Mouse (Mus musculus) layer of hippocampus, adult 2 months (tissue): ENCODE data around the gene Mmab. TPM values are rescaled to one million over a fixed set of nuclear protein-coding genes. Genes with fewer than 3 reads are reported as not detected.
A peak's percentile ranks its signal among the peaks of the same experiment; 100 is the strongest.

Source experiments
- DNase-seq, 2 experiments: peaks; one replicate each; pipeline ENCODE4 v3.0.0; 2022; ENCODE audit warnings: low spot score in 2 of 2
- H3K27ac ChIP-seq: fragments of 200-600 bp; 2 replicates; pipeline ENCODE4 v1.8.1; 2022
- H3K4me3 ChIP-seq: fragments of 200-600 bp; 2 replicates; pipeline ENCODE4 v1.8.1; 2022; ENCODE audit warnings: mild to moderate bottlenecking
- CTCF ChIP-seq: fragments of 200-600 bp; conservative IDR thresholded peaks from 2 replicates; pipeline ENCODE4 v1.8.1; 2022; ENCODE audit warnings: antibody characterized with exemption, mild to moderate bottlenecking, moderate library complexity
- long read RNA-seq, 2 experiments: library from polyadenylated mRNA; stranded (forward); transcript quantifications; one replicate each; pipeline ENCODE4 v2.0.0; 2021; ENCODE audit warnings: borderline mapping rate in 2 of 2
- total RNA-seq, 2 experiments: library from RNA; stranded (reverse); gene quantifications; 2 replicates each; pipeline ENCODE4 v1.2.3; 2021

Gene Mmab
- total RNA-seq: 10 to 100 TPM; 18.6 to 20.4 TPM
- long read RNA-seq, experiment 1, transcript Mmab-201 (9 exons, 3,020 nt): major isoform, 21 of 40 reads
- long read RNA-seq, experiment 1, partial matches to known transcripts: 2 of 40 reads
- long read RNA-seq, experiment 1, other reads (novel, unspliced or antisense): 12 of 40 reads
- long read RNA-seq, experiment 2, transcript Mmab-201 (9 exons, 3,020 nt): major isoform, 35 of 55 reads
- long read RNA-seq, experiment 2, transcript Mmab-202 (7 exons, 644 nt): minor isoform, 6 of 55 reads
- long read RNA-seq, experiment 2, partial matches to known transcripts: 1 of 55 reads
- long read RNA-seq, experiment 2, other reads (novel, unspliced or antisense): 13 of 55 reads

DNA sequence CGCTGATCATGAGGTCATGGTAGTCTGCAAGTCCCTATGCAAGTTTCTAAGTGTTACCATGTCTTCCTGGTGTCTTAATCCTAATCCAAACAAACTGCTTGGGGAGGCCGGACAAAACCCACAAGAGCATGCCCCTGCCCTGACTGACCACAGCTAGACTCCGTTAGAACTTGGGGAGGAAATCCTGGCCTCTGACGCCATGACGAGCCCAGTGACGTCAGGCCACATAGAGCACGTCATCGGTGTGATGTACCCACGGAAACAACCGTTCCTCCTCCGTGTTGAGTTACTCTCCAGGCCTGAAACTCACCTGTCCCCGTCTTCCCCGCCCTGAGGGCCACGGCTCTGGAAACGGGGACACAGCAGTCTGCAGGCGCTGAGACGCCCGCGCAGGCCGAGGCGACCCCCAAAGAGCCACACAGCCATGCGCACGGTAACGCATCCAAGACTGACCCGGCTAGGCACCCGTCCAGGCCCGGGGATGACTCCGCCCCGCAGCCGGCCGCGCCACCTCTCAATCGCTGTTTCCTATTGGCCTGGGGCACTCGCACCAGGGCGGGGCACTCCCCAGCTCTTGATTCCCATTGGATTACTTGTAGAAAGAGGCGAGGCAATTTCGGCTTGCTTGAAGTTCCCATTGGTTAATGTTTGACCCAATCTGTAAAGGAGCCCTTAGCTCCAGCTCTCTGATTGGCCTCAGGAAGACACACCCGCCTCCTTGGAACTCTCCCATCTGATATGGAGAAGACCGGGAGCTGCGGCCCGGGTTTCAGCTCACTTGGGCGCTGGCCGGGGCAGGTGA lies at the start of gene Mmab, which contains the start of gene Mvk:
Gene Mmab (minus strand): TSS at position 495 of the 802 bp plus-strand sequence.
Gene Mvk (plus strand): TSS at position 704 of the 802 bp plus-strand sequence.
- H3K27ac ChIP-seq: peak within 1 kb of the TSS; percentile 86
- DNase-seq: peak; percentile 98 to 99
- peak within 1 kb of the TSS; percentile 77 for H3K4me3 ChIP-seq
- TF ChIP-seq CTCF: no peak

DNA sequence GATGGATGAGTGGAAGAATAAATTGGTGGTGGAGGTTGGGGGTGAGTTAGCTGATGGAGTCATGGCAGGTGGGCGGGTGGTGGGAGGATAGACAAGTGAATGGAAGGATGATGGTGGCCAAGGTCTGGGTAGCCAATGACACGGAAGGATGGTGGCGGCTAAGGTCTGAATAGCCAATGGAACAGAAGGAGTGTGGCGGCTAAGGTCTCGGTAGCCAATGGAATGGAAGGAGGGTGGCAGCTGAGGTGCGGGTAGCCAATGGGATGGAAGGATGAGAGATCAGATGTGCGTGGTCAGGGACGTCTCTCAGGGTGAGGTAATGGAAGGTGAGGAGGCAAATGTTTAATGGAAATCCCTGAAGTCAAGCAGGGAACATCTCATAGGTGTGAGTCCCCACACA lies 46.4 kb upstream of the Mmab start:
- no peak for TF ChIP-seq CTCF
- Histone ChIP-seq H3K27ac (peak overlapping the region; percentile 67; the same call in 1 of the 2 replicates), H3K4me3 (no peak overlapping the region)
- DNase-seq: no peak

DNA sequence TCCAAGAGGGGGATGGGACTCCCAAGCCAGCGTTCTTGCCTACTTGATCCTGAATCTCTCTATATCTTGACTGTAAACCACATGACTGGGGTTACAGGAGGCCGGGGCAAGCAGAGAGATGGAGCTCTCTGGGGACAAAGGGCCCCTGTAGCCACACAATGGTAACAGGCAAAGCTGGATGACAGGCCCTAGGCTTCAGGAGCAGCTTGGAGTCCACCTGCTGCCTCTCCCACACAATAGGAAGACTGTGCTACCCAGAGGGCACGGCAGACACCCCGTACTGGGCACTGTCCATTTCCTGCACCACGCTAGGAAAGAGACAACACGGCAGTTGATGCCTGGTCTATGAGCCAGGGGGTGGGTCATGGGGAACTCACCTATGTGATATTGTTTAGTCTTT lies 45.7 kb upstream of the Mmab start:
- no peak for TF ChIP-seq CTCF
- H3K27ac ChIP-seq: peak overlapping the region; percentile 67; the same call in 1 of the 2 replicates
- peak in 1 of 2 experiments; percentile 26 for DNase-seq
- no peak overlapping the region for H3K4me3 ChIP-seq

DNA sequence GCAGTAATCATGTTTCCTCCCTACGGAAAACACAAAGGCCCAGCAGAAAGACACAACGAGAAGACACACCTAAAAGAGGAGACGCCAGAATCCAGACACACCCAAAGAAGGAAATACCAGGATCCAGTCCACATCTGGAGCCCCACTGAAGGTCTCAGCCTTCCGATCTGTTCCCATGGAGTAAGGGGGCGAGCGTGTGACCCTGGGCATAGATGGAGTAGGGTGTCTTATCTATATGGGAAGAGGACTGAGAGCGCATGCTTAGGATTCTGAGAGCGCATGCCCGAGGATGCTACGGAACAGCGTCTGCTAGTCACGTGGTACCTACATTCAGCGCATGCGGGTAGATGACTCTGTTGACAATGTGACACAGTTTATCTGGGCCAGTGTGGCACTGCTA lies 41.8 kb upstream of the Mmab start:
- no peak for DNase-seq
- TF ChIP-seq CTCF: no peak
- H3K4me3 ChIP-seq: no peak overlapping the region

DNA sequence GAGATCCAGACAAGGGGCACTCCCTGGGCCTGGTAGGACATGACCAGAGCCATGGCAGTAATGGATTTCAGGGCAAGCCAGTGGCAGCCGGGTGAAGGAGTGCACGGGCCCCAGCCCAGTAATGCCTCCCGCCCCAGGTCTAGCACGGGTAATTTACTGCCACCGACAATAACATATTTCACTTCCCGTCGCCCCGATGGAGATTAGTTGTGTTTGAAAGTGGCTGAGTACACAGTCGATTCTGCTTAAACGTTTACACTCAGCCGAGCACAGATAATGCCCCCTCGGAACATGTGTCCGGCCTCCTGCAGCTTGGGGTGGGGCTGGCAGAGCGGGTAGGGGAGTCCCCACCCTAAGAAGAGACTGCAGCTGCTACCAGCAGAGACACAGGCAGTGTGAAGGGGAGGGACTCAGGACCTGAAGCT lies 38.7 kb upstream of the Mmab start:
- DNase-seq: no peak
- no peak overlapping the region for H3K4me3 ChIP-seq
- H3K27ac ChIP-seq: no peak overlapping the region
- TF ChIP-seq CTCF: no peak

More for the DNA sequence above, 41.8 kb upstream of the Mmab start:
- H3K27ac ChIP-seq: no peak overlapping the region

DNA sequence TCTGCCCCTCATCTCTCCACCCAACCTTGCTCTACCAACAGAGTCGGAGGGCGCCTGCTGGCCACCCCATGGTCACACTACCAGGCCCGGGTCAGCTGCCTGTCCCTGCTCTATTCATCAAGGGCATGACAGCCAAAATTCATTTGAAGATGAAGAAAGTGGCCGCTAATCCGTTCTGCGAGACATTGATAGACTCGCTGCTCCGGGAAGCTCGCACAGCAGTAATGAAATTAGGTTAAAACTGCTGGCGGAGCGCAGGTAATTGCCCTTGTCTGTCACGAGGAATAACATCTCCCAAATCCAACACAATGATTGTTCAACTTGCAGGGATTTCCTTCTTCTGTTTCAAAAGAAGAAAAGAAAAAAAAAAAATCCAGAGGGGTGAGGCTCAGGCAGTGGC lies 34.4 kb upstream of the Mmab start:
- DNase-seq: no peak
- no peak overlapping the region for H3K4me3 ChIP-seq
- no peak for TF ChIP-seq CTCF
- H3K27ac ChIP-seq: no peak overlapping the region

DNA sequence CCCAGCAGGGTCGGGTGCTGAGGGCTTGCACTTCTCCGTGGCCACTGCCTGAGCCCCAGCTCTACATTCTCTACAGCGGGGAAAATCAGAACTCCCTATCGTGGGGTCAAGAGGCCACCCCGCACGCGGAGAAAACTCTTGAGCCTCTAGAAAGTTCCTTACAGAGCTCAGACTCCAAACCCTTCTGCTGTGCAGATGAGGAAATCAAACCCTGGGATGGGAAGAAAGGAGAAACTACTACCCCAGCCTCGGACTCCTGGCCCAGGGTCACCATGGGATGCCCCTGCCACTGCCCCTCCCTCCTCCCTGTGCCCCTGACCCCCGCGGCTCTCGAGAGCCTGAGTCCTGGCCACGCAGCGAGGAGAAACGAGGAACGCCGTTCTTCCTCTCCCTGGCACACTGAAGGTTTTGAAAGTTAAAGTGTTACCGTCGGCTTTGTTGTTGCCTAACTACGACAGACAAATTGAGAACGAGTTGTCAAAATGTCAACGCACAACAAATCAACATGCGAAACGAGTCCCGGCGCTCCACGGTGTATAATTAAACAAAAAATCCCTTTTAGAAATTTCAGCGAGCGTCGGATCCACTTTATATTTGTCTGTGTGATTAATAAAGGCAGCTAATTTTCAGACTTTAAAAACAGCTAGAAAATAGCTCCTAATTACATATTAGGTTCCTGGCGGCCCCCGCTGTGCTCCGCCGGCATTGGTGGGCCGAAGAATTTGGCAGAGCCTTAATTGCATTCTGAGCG lies 31.1 kb upstream of the Mmab start:
- DNase-seq: peak; percentile 60 to 63
- no peak overlapping the region for H3K4me3 ChIP-seq
- no peak overlapping the region for H3K27ac ChIP-seq
- no peak for TF ChIP-seq CTCF

DNA sequence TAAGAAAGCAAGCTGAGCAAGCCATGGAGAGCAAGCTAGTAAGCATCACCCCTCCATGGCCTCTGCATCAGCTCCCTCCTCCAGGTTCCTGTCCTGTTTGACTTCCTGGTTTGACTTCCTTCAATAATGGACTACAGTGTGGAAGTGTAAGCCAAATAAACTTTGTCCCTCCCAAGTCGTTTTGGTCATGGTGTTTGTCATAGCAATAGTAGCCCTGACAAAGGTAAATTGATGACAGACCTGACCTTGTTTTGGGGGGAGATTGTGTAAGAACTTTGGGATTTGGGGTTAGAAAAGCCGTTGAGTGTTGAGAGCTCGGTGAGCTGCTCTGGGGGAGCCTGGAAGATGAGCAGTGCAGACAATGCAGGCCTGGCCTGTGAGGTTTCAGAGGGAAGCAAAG lies 26.5 kb upstream of the Mmab start:
- DNase-seq: no peak
- H3K4me3 ChIP-seq: no peak overlapping the region
- no peak for TF ChIP-seq CTCF
- H3K27ac ChIP-seq: no peak overlapping the region

DNA sequence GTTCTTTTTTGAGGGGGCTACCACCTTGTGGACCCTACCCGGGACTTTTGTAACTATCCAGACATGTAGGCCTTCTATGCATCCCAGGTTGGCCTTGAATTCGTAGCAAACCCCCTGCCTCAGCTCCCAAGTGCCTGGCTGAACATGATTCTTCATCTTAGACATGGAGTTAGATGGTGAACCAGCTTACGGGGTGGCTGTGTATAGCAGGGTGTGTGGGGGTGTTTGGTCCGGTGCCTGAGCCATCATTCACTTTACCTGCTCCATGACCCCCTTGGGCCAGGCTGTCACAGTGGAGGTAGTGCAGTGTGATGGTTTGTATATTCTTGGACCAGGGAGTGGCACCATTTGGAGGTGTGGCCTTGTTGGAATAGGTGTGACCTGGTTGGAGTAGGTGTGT lies 24.1 kb upstream of the Mmab start:
- no peak overlapping the region; the same call in 1 of the 2 replicates for H3K4me3 ChIP-seq
- H3K27ac ChIP-seq: peak overlapping the region; percentile 72
- DNase-seq: no peak
- no peak for TF ChIP-seq CTCF

DNA sequence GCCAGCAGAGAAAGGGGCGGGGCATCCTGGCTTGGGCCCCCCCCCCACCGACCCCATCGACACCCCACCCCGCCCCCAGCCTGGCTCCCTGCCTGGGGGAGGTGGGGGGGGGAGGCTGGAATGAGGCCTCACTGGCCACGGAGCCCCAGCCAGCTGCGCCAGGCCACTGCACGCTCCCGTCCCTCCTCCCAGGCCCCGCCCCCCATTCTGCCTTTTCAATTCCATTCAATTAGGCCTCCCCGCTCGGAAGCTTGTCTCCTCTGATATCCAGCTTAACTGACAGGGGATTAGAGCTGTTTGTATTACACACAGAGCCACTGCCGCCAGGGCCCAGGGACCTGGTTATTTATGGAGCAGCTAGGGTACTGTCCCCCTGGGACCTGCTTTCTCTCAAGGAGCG lies 23.6 kb upstream of the Mmab start:
- Histone ChIP-seq H3K27ac (peak overlapping the region; percentile 72), H3K4me3 (peak overlapping the region; percentile 11; the same call in 1 of the 2 replicates)
- DNase-seq: peak; percentile 49 to 57
- no peak for TF ChIP-seq CTCF

DNA sequence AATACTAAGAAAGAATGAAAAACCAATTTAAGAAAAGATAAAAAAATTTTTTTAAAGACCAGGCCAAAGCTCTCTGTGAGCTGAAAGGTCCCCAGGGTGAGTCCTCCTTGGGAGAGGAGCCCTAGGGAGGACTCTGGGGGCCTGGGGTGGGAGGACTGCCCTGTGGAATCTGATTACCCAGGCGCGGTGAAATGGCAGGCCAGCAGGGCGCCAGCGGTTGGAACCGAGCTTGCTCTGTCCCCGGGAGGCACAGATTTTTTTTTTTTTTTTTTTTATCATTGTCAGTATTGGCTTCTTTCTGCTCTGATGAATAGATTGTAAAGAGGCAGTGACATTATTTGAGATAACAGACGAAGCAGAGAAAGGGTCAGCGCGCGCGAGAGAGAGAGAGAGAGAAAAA lies 23.2 kb upstream of the Mmab start:
- H3K27ac ChIP-seq: peak overlapping the region; percentile 55
- no peak; the same call in 1 of the 2 replicates for TF ChIP-seq CTCF
- H3K4me3 ChIP-seq: no peak overlapping the region; the same call in 1 of the 2 replicates
- DNase-seq: no peak

DNA sequence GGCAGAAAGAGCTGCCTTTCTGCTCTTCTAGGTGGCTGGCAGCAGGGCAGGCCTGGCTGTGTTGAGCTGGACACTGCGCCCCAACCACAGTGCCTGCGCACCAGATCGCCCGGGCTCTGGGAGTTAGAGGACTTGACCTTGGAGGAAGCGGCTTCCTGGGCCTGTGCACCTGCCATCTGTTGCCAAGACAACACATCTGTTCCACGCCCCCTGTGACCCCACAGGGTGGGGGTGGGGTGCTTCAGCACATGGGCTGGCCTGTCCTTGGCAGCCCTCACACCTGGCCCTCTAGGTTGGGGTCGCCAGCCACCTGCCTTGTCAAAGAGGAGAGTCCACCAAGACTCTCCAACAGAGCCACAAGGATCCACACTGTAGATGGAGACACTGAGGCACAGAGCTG lies 21.8 kb upstream of the Mmab start:
- no peak for DNase-seq
- no peak for TF ChIP-seq CTCF
- no peak overlapping the region for H3K27ac ChIP-seq
- no peak overlapping the region for H3K4me3 ChIP-seq

DNA sequence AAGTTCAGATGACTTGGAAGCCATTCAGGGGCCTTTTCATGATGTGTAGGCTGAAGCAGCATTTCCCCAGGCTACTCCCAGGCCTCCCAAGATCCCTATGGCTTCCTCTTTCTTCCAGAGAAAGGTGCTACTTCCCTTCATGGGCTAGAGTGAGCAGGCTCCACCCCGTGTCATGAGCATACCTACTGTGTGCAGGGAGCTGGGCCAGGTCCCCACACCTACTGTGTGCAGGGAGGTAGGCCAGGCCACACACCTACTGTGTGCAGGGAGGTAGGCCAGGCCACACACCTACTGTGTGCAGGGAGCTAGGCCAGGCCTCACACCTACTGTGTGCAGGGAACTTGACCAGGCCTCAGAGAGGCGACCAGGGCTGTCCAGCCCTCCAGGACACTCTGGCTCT lies 20.7 kb upstream of the Mmab start:
- no peak overlapping the region for H3K27ac ChIP-seq
- no peak for DNase-seq
- no peak for TF ChIP-seq CTCF
- no peak overlapping the region for H3K4me3 ChIP-seq
